ENCODE assay signal across 8 mouse cellular contexts in the genomic region with DNA sequence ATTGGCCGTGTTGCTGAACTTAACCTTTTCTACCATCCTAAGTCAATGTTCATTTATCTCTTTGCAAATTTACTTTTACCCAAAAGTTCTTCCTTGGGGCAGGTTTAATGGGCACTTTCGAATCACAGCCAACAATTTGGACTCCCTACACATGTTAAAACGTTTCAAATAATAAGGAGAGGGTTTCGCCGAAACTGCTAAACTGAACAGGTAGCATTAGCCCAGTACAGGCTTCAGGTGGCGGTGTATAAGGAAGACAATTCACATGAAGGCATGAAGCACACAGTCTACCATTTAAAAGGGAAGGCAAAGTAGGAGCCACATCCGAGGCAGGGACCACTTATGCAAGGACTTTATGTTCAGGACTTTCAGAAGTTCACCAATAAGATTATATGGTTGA. TPM values are rescaled to one million over a fixed set of nuclear protein-coding genes. Genes with fewer than 3 reads are reported as not detected.
DNase-seq lines count a peak whose midpoint lies in the region; ATAC-seq and TF ChIP-seq lines count a peak whose summit lies in the region.

No protein-coding gene starts in this region.

- H3ac ChIP-seq in myocyte (ENCODE audit: control insufficient read depth, insufficient read length), result no peak overlapping the region

- TF ChIP-seq CTCF in lung, adult 2 months (IDR thresholded peaks at IDR 0.05; ENCODE audit: insufficient read depth, low read length), result no peak
- no peak for TF ChIP-seq CTCF in cortical plate, adult 2 months (IDR thresholded peaks at IDR 0.05; ENCODE audit: extremely low read depth, insufficient read depth, low read length)

- no peak for TF ChIP-seq POLR2A in lung, adult 2 months (IDR thresholded peaks at IDR 0.05; ENCODE audit: borderline replicate concordance, extremely low read depth, low read depth, low read length)
- TF ChIP-seq POLR2A in cortical plate, adult 2 months (IDR thresholded peaks at IDR 0.05; ENCODE audit: extremely low read depth, insufficient read depth, low read length), result no peak
- no peak for TF ChIP-seq POLR2A in myocyte (IDR thresholded peaks at IDR 0.05; ENCODE audit: insufficient read length, low read depth)

- peak overlapping the region; percentile 88 for H3K4me2 ChIP-seq in hindbrain, embryonic 16.5 days (ENCODE audit: low read length)
- H3K4me2 ChIP-seq in myocyte (ENCODE audit: low read depth), result peak overlapping the region; percentile 94

- H3K27ac ChIP-seq in cortical plate, adult 2 months (ENCODE audit: insufficient read depth, low read length), result no peak overlapping the region
- no peak overlapping the region for H3K27ac ChIP-seq in hindbrain, embryonic 16.5 days (ENCODE audit: low read depth, low read length)

- H3K36me3 ChIP-seq in hindbrain, embryonic 16.5 days (ENCODE audit: control insufficient read depth, insufficient read depth, low read length), result peaks cover 5% of the 10 kb centered on the region; the same call in 1 of the 2 replicates
- H3K36me3 ChIP-seq in myocyte (ENCODE audit: control insufficient read depth, insufficient read depth), result peaks cover 16% of the 10 kb centered on the region

- H3K9ac ChIP-seq in hindbrain, embryonic 16.5 days (ENCODE audit: low read depth, low read length), result peak overlapping the region; percentile 90

- peaks cover 6% of the 10 kb centered on the region for H3K4me1 ChIP-seq in lung, adult 2 months (ENCODE audit: control insufficient read depth, insufficient read depth, low read length)
- peaks cover 8% of the 10 kb centered on the region for H3K4me1 ChIP-seq in cortical plate, adult 2 months (ENCODE audit: control insufficient read depth, insufficient read depth, low read length)
- peaks cover 18% of the 10 kb centered on the region for H3K4me1 ChIP-seq in hindbrain, embryonic 16.5 days (ENCODE audit: control insufficient read depth, insufficient read depth, low read depth, low read length)

- no peak for ATAC-seq in hindbrain, embryonic 16.5 days

- H3K4me3 ChIP-seq in lung, adult 2 months (replicated peaks; ENCODE audit: extremely low read depth, low read depth, low read length), result peak overlapping the region; percentile 89
- peak overlapping the region; percentile 87; the same call in 1 of the 2 replicates for H3K4me3 ChIP-seq in cortical plate, adult 2 months (ENCODE audit: insufficient read depth, low read length)
- H3K4me3 ChIP-seq in hindbrain, embryonic 16.5 days (ENCODE audit: low read length), result peak overlapping the region; percentile 86
- peak overlapping the region; percentile 94 for H3K4me3 ChIP-seq in myocyte

- DNase-seq in lung, adult 2 months, result no peak
- no peak for DNase-seq in lung, postnatal 4 days
- no peak for DNase-seq in urinary bladder, adult 18-20 months (ENCODE audit: low spot score in 2 of 2)
- no peak for DNase-seq in left cerebral cortex, adult 18-20 months (ENCODE audit: low spot score in 2 of 2)
- no peak for DNase-seq in gastrocnemius, adult 18-20 months (ENCODE audit: low spot score)

- H3K79me2 ChIP-seq in myocyte (ENCODE audit: control insufficient read depth, insufficient read depth), result peaks cover 39% of the 10 kb centered on the region

- no peaks in the 10 kb centered on the region for H3K9me3 ChIP-seq in hindbrain, embryonic 16.5 days (ENCODE audit: control insufficient read depth, low read length)

- 26% methylated on average over 7 of the region's 7 CpGs for WGBS in lung, adult 2 months
- 23% methylated on average over 7 of the region's 7 CpGs for WGBS in hindbrain, embryonic 16.5 days

- H3K27me3 ChIP-seq in hindbrain, embryonic 16.5 days (replicated peaks; ENCODE audit: control insufficient read depth, insufficient read depth, low read length), result no peaks in the 10 kb centered on the region
- H3K27me3 ChIP-seq in myocyte (ENCODE audit: control insufficient read depth, insufficient read depth, insufficient read length), result no peaks in the 10 kb centered on the region

TF ChIP-seq in myocyte, 11 proteins besides CTCF, POLR2A, EP300 and RAD21:
- TF ChIP-seq MYOD1 (IDR thresholded peaks at IDR 0.05; ENCODE audit: control insufficient read depth in 1 of 3, insufficient read length in 2 of 3, low read depth in 2 of 3) (no peak), USF1 (IDR thresholded peaks at IDR 0.05; ENCODE audit: low read depth) (no peak), TCF12 (IDR thresholded peaks at IDR 0.05; ENCODE audit: insufficient read depth, poor library complexity, severe bottlenecking) (no peak), MYOG (IDR thresholded peaks at IDR 0.05; ENCODE audit: control insufficient read depth in 1 of 3, insufficient read depth in 1 of 3, insufficient read length in 2 of 3, low read depth in 2 of 3) (no peak), MAX (IDR thresholded peaks at IDR 0.05; ENCODE audit: low read depth) (no peak), REST (IDR thresholded peaks at IDR 0.05; ENCODE audit: insufficient read depth, insufficient read length) (no peak), CEBPB (IDR thresholded peaks at IDR 0.05; ENCODE audit: insufficient read depth, poor library complexity, severe bottlenecking) (no peak), POLR2AphosphoS2 (IDR thresholded peaks at IDR 0.05; ENCODE audit: insufficient read length, low read depth) (no peak), TCF3 (IDR thresholded peaks at IDR 0.05; ENCODE audit: insufficient read length, low read depth) (no peak), E2F4 (IDR thresholded peaks at IDR 0.05; ENCODE audit: insufficient read depth) (no peak), SRF (IDR thresholded peaks at IDR 0.05; ENCODE audit: control insufficient read depth, insufficient read length, low read depth) (no peak)

RNA-seq across cellular contexts. Expression of a gene that starts 0.6 kb away (rescaled TPM):
- 3.8 and 6.6 TPM in 2 replicates for polyA plus RNA-seq in lung, adult 2 months (2012; rRNA removed)
- 47.8 and 50.5 TPM in 2 replicates for polyA plus RNA-seq in cortical plate, adult 2 months (2012; rRNA removed)
- polyA plus RNA-seq in hindbrain, embryonic 16.5 days (2015; fragmentation: Nextera tagmentation; extraction: Ambion mirVana), result 70.7 and 74.3 TPM in 2 replicates
- 11.0 TPM for polyA plus RNA-seq in myocyte (2012; fragmentation: generic; extraction: Trizol)
- 10 to 100 TPM; 71.1 to 72.7 TPM for total RNA-seq in left cerebral cortex, adult 18-20 months (2021)
- 10 to 100 TPM; 24.2 to 28.5 TPM for total RNA-seq in gastrocnemius, adult 18-20 months (2021)

RNA-seq across cellular contexts. Expression of a gene that starts 0.9 kb away (rescaled TPM):
- 264 and 373 TPM in 2 replicates for polyA plus RNA-seq in lung, adult 2 months (2012; rRNA removed)
- 1,000 and 1,080 TPM in 2 replicates for polyA plus RNA-seq in cortical plate, adult 2 months (2012; rRNA removed)
- 1,100 and 1,290 TPM in 2 replicates for polyA plus RNA-seq in hindbrain, embryonic 16.5 days (2015; fragmentation: Nextera tagmentation; extraction: Ambion mirVana)
- polyA plus RNA-seq in myocyte (2012; fragmentation: generic; extraction: Trizol), result 728 TPM
- 100 to 1,000 TPM; 697 to 736 TPM for total RNA-seq in left cerebral cortex, adult 18-20 months (2021)
- 1,000 to 10,000 TPM; 1,410 to 1,502 TPM for total RNA-seq in gastrocnemius, adult 18-20 months (2021)
